Mouse (Mus musculus): ENCODE data around the gene Spata32. TPM values are rescaled to one million over a fixed set of nuclear protein-coding genes. Genes with fewer than 3 reads are reported as not detected.
A peak's percentile ranks its signal among the peaks of the same experiment; 100 is the strongest.
"Not testable (repeated sequence)": the region's sequence is repeated elsewhere in the genome, so short reads cannot be mapped to it uniquely, and the experiment has no call there.

Spata32 gene
- polyA plus RNA-seq, 1 experiment from 2014 or later = 0.15 TPM

GRCm38 (mm10) chr11:103237757-103238156 lies 19.5 kb upstream of the Spata32 start:
- H3K27me3 ChIP-seq = no peaks in the 10 kb centered on the region
- H3K36me3 ChIP-seq = peaks cover 12% of the 10 kb centered on the region
- ATAC-seq (replicated peaks) = no peak
- no peak overlapping the region for H3K27ac ChIP-seq (replicated peaks)
- no peaks in the 10 kb centered on the region for H3K9me3 ChIP-seq
- H3K4me1 ChIP-seq = 0 out of 2 replicates have a peak, but pooled peaks cover 8% of the 10 kb centered on the region
- no peak overlapping the region for H3K4me2 ChIP-seq (replicated peaks)
- WGBS = 76% methylated on average over 9 of the region's 9 CpGs
- H3K9ac ChIP-seq (replicated peaks) = no peak overlapping the region
- H3K4me3 ChIP-seq = no peak overlapping the region

DNA sequence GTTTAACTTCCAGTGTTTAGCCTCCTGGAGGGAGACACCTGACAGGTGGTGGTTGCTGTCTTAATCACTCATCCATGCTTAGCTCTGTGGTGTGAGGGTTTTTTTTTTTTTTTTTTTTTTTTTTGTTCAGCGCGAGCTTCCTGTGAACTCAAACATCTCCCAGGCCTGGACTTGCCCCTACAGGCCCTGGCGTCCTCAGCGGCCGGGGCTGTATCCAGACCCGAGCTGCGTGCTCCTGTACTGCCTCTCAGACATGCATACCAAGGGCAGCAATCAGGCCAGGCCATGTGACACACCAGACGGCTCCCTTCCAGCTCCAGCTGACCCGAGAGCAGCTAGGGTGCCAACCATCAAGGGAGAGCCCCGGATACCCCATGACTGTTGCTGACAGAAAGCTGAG lies 18.7 kb upstream of the Spata32 start:
- Histone ChIP-seq H3K27me3 (no peaks in the 10 kb centered on the region), H3K36me3 (peaks cover 12% of the 10 kb centered on the region), H3K4me2 (replicated peaks) (no peak overlapping the region), H3K9ac (replicated peaks) (no peak overlapping the region), H3K4me1 (0 out of 2 replicates have a peak, but pooled peaks cover 8% of the 10 kb centered on the region), H3K27ac (replicated peaks) (no peak overlapping the region), H3K4me3 (no peak overlapping the region), H3K9me3 (no peaks in the 10 kb centered on the region)
- WGBS = 79% methylated on average over 10 of the region's 10 CpGs
- ATAC-seq (replicated peaks) = no peak

DNA sequence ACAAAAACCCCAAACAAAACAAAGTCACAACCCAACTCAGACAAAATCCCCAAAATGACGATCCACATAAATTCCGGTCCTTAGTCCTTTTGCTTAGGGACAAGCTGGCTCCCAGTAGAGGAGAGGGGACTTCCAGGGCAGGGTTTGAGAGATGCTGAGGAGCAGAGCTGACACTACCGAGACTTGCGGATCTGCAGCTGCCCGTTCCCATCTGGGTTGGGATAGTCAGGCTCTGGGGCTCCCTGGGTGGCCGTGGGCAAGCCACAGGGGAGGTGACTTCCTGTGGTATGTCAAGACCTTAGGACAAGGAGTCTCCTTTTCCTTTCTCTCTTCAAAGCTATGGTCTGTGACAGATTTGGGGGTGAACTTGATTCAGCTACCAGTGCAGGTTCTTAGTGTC lies 18.2 kb upstream of the Spata32 start:
- no peak overlapping the region for H3K4me3 ChIP-seq
- no peak overlapping the region for H3K4me2 ChIP-seq (replicated peaks)
- no peaks in the 10 kb centered on the region for H3K9me3 ChIP-seq
- ATAC-seq (replicated peaks) = no peak
- H3K4me1 ChIP-seq = 0 out of 2 replicates have a peak, but pooled peaks cover 3% of the 10 kb centered on the region
- no peaks in the 10 kb centered on the region for H3K27me3 ChIP-seq
- H3K36me3 ChIP-seq = peaks cover 12% of the 10 kb centered on the region
- H3K9ac ChIP-seq (replicated peaks) = no peak overlapping the region
- 84% methylated on average over 6 of the region's 6 CpGs for WGBS
- no peak overlapping the region for H3K27ac ChIP-seq (replicated peaks)

DNA sequence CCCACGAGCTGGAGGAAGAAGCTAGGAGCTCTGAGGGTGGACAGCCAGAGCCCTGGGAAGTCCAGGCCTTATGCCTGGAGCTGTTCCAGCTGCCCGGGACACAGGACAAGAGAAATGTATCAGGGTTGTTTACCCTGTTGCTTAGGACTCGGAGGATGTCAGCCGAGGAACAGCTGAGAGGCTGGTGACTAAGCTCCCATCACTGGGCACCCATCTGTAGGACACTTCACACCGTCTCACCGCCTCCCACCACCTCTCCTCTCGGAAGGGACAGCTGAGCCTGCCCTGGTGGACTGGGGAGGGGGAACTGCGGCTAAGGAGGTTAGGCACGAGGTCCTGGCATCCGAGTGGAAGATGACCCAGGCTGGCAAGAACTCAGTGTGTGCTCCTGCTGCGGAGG lies 17.5 kb upstream of the Spata32 start:
- Histone ChIP-seq H3K4me3 (no peak overlapping the region), H3K9me3 (no peaks in the 10 kb centered on the region), H3K27me3 (no peaks in the 10 kb centered on the region), H3K36me3 (peaks cover 14% of the 10 kb centered on the region), H3K4me2 (replicated peaks) (no peak overlapping the region), H3K4me1 (no peaks in the 10 kb centered on the region), H3K27ac (replicated peaks) (no peak overlapping the region), H3K9ac (replicated peaks) (no peak overlapping the region)
- 75% methylated on average over 11 of the region's 11 CpGs for WGBS
- no peak for ATAC-seq (replicated peaks)

GRCm38 (mm10) chr11:103234447-103234846 lies 16.2 kb upstream of the Spata32 start:
- H3K27me3 ChIP-seq = no peaks in the 10 kb centered on the region
- WGBS = 88% methylated on average over 1 of the region's 1 CpGs

GRCm38 (mm10) chr11:103232966-103233365 lies 14.7 kb upstream of the Spata32 start:
- Histone ChIP-seq H3K4me1 (no peaks in the 10 kb centered on the region), H3K27me3 (no peaks in the 10 kb centered on the region), H3K27ac (replicated peaks) (no peak overlapping the region), H3K36me3 (peaks cover 28% of the 10 kb centered on the region), H3K9ac (replicated peaks) (no peak overlapping the region), H3K4me3 (no peak overlapping the region), H3K9me3 (no peaks in the 10 kb centered on the region), H3K4me2 (replicated peaks) (no peak overlapping the region)
- WGBS = 25% methylated on average over 7 of the region's 7 CpGs
- no peak for ATAC-seq (replicated peaks)

More at GRCm38 (mm10) chr11:103234447-103234846, 16.2 kb upstream of the Spata32 start:
- no peaks in the 10 kb centered on the region for H3K4me1 ChIP-seq
- H3K9ac ChIP-seq (replicated peaks) = no peak overlapping the region
- H3K4me3 ChIP-seq = no peak overlapping the region
- no peaks in the 10 kb centered on the region for H3K9me3 ChIP-seq
- peaks cover 26% of the 10 kb centered on the region for H3K36me3 ChIP-seq
- ATAC-seq (replicated peaks) = no peak
- H3K4me2 ChIP-seq (replicated peaks) = no peak overlapping the region
- 0 out of 2 replicates have a peak overlapping the region, but pooled peaks have one; percentile 12 for H3K27ac ChIP-seq (replicated peaks)

DNA sequence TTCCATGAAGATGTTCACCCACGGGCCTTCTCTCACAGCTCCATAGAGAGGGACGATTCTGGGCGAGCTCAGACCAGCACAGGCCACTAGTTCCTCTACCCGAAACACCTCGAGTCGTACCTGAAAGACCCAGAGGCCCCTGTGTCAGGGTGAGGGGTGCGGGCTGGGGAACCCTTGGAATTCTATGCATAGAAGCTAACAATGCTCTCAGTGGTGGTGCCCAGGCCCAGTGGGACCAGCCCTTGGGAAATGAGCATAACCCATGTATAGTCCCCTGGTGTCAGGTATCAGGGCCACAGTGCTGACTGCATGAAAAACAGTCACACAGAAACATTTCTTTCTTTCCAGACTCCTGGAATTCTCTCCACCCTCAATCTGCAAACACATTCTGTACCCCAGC lies 13.1 kb upstream of the Spata32 start:
- Histone ChIP-seq H3K9me3 (no peaks in the 10 kb centered on the region), H3K4me2 (replicated peaks) (no peak overlapping the region), H3K4me1 (no peaks in the 10 kb centered on the region), H3K27ac (replicated peaks) (no peak overlapping the region), H3K9ac (replicated peaks) (no peak overlapping the region), H3K27me3 (no peaks in the 10 kb centered on the region), H3K36me3 (peaks cover 20% of the 10 kb centered on the region), H3K4me3 (no peak overlapping the region)
- WGBS = 89% methylated on average over 7 of the region's 7 CpGs
- ATAC-seq (replicated peaks) = no peak

DNA sequence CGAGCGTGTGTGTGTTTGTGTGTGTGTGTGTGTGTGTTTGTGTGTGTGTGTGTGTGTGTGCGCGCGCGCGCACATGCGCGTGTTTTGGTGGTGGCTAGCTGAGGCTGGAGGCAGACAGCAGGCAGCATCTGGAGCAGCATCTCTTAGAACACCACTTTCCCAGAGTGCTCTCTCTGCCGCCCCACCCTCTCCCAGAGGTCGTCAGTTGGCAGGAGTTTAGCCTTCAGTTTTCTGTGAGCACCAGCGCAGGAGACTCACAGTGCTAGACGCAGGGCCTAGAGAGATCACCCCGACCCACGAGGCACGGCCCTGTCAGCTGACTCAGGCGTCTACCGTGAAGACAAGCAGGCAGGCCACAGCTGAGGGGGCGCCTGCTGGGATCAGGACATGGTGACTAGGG lies 12.4 kb upstream of the Spata32 start:
- no peak for ATAC-seq (replicated peaks)
- H3K27ac ChIP-seq (replicated peaks) = no peak overlapping the region
- H3K9ac ChIP-seq (replicated peaks) = no peak overlapping the region
- H3K4me3 ChIP-seq = no peak overlapping the region
- no peaks in the 10 kb centered on the region for H3K27me3 ChIP-seq
- no peaks in the 10 kb centered on the region for H3K9me3 ChIP-seq
- no peaks in the 10 kb centered on the region for H3K4me1 ChIP-seq
- 87% methylated on average over 19 of the region's 19 CpGs for WGBS
- no peak overlapping the region for H3K4me2 ChIP-seq (replicated peaks)
- H3K36me3 ChIP-seq = peaks cover 20% of the 10 kb centered on the region

DNA sequence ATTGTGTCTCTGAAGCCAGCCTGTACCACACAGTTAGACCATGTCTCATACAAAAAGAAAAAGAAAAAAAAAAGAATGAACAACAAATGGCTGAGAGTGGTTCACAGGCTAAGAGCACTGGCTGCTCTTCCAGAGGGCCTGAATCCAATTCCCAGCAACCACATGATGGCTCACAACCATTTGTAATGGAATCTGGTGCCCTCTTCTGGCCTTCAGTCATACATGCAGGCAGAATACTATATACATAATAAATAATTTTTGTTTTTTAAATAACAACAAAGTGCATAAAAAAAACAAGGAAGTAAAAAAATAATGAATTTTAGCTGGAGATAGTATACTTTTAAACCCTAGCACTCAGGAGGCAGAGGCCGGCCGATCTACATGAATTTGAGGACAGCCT lies 11.4 kb upstream of the Spata32 start:
- Histone ChIP-seq H3K4me2 (replicated peaks) (no peak overlapping the region), H3K36me3 (peaks cover 23% of the 10 kb centered on the region), H3K27ac (replicated peaks) (no peak overlapping the region), H3K4me1 (no peaks in the 10 kb centered on the region), H3K9me3 (no peaks in the 10 kb centered on the region), H3K9ac (replicated peaks) (no peak overlapping the region), H3K27me3 (no peaks in the 10 kb centered on the region), H3K4me3 (no peak overlapping the region)
- 99% methylated on average over 2 of the region's 2 CpGs for WGBS
- ATAC-seq (replicated peaks) = no peak

- Histone ChIP-seq H3K4me1 (no peaks in the 10 kb centered on the region), H3K4me2 (replicated peaks) (no peak overlapping the region), H3K4me3 (no peak overlapping the region), H3K36me3 (peaks cover 21% of the 10 kb centered on the region; the same call in 1 of the 2 replicates), H3K9ac (replicated peaks) (no peak overlapping the region), H3K27me3 (no peaks in the 10 kb centered on the region), H3K27ac (replicated peaks) (no peak overlapping the region), H3K9me3 (no peaks in the 10 kb centered on the region)
- WGBS = 76% methylated on average over 18 of the region's 18 CpGs
- no peak for ATAC-seq (replicated peaks)
Observed at GRCm38 (mm10) chr11:103223951-103224456, 5.8 kb upstream of the Spata32 start.

- Histone ChIP-seq H3K4me1 (peaks cover 2% of the 10 kb centered on the region), H3K27me3 (no peaks in the 10 kb centered on the region)
- 89% methylated on average over 10 of the region's 10 CpGs for WGBS
Observed at GRCm38 (mm10) chr11:103223444-103223843, 5.2 kb upstream of the Spata32 start.

GRCm38 (mm10) chr11:103222718-103223117 lies 4.5 kb upstream of the Spata32 start:
- not testable (repeated sequence) for H3K4me1 ChIP-seq; H3K27me3 ChIP-seq; H3K9me3 ChIP-seq; H3K4me3 ChIP-seq; H3K9ac ChIP-seq (replicated peaks); H3K27ac ChIP-seq (replicated peaks); H3K4me2 ChIP-seq (replicated peaks); ATAC-seq (replicated peaks)
- 92% methylated on average over 4 of the region's 4 CpGs for WGBS
- peaks cover 19% of the 10 kb centered on the region; the same call in 1 of the 2 replicates for H3K36me3 ChIP-seq

More at GRCm38 (mm10) chr11:103223444-103223843, 5.2 kb upstream of the Spata32 start:
- no peak overlapping the region for H3K27ac ChIP-seq (replicated peaks)
- no peak overlapping the region for H3K4me2 ChIP-seq (replicated peaks)
- no peak for ATAC-seq (replicated peaks)
- no peak overlapping the region for H3K4me3 ChIP-seq
- peaks cover 19% of the 10 kb centered on the region; the same call in 1 of the 2 replicates for H3K36me3 ChIP-seq
- H3K9ac ChIP-seq (replicated peaks) = no peak overlapping the region
- H3K9me3 ChIP-seq = no peaks in the 10 kb centered on the region

GRCm38 (mm10) chr11:103221437-103221836 lies 3.2 kb upstream of the Spata32 start:
- Histone ChIP-seq H3K4me1 (peaks cover 7% of the 10 kb centered on the region), H3K27me3 (no peaks in the 10 kb centered on the region), H3K9ac (replicated peaks) (no peak overlapping the region), H3K4me3 (no peak overlapping the region), H3K27ac (replicated peaks) (no peak overlapping the region), H3K36me3 (peaks cover 19% of the 10 kb centered on the region; the same call in 1 of the 2 replicates), H3K9me3 (no peaks in the 10 kb centered on the region), H3K4me2 (replicated peaks) (no peak overlapping the region)
- ATAC-seq (replicated peaks) = no peak
- WGBS = 92% methylated on average over 6 of the region's 6 CpGs

All from forebrain, embryonic 15.5 days (tissue).